Mouse (Mus musculus) heart, postnatal 0 days (tissue): ENCODE results near the gene Ky. TPM values are rescaled to one million over a fixed set of nuclear protein-coding genes. Genes with fewer than 3 reads are reported as not detected.

Experiments used
- ATAC-seq: fragments of 200-750 bp; cut with Nextera tagmentation; 2 replicates; pipeline ENCODE4 v1.8.0; 2017; ENCODE audit warnings: low read depth, moderate number of reproducible peaks, moderate library complexity; ENCODE audit not compliant: insufficient read depth
- DNase-seq: peaks from one replicate; pipeline ENCODE4 v3.0.0-alpha.2; 2016; ENCODE audit warnings: low spot score
- H3K27ac ChIP-seq: fragments of 300-500 bp; sonication (generic); 2 replicates; pipeline ENCODE4 v1.5.1; 2014; ENCODE audit warnings: low read depth, mild to moderate bottlenecking
- H3K27me3 ChIP-seq: fragments of 300-500 bp; sonication (generic); 2 replicates; pipeline ENCODE4 v1.6.1; 2014; ENCODE audit warnings: low read length, mixed read lengths; ENCODE audit not compliant: control insufficient read depth, insufficient read depth
- H3K36me3 ChIP-seq: fragments of 300-500 bp; sonication (generic); replicated peaks from 2 replicates; pipeline ENCODE4 v1.6.1; 2014; ENCODE audit warnings: low read length, mixed read lengths; ENCODE audit not compliant: control insufficient read depth, insufficient read depth
- H3K4me1 ChIP-seq: fragments of 300-500 bp; sonication (generic); 2 replicates; pipeline ENCODE4 v1.6.1; 2014; ENCODE audit warnings: antibody characterized with exemption; ENCODE audit not compliant: control insufficient read depth, insufficient read depth
- H3K4me2 ChIP-seq: fragments of 300-500 bp; sonication (generic); 2 replicates; pipeline ENCODE4 v1.6.1; 2014; ENCODE audit warnings: low read depth, mild to moderate bottlenecking, low read length, moderate library complexity
- H3K4me3 ChIP-seq: fragments of 300-500 bp; sonication (generic); 2 replicates; pipeline ENCODE4 v1.5.1; 2014; ENCODE audit warnings: low read depth, low read length
- H3K9ac ChIP-seq: fragments of 300-500 bp; sonication (generic); replicated peaks from 2 replicates; pipeline ENCODE4 v1.6.1; 2014; ENCODE audit warnings: low read depth, low read length, mixed read lengths
- H3K9me3 ChIP-seq: fragments of 300-500 bp; sonication (generic); replicated peaks from 2 replicates; pipeline ENCODE4 v1.6.1; 2016; ENCODE audit warnings: low read length; ENCODE audit not compliant: control insufficient read depth
- CTCF ChIP-seq: IDR thresholded peaks from 2 replicates; pipeline ENCODE4 v1.5.1; 2016; ENCODE audit warnings: antibody characterized with exemption, control low read depth, low read depth
- EP300 ChIP-seq: IDR thresholded peaks from 2 replicates; pipeline ENCODE4 v1.6.1; 2016; ENCODE audit warnings: antibody characterized with exemption, low read depth
- WGBS: fragments of 180-500 bp; shearing (Covaris S2); extraction: QIAGEN DNeasy Blood & Tissue Kit; methylation state at CpG from one replicate; pipeline ENCODE4 v1.1.7; 2014; 5-methylcytosine and 5-hydroxymethylcytosine counted together
- polyA plus RNA-seq: library from polyadenylated mRNA; unstranded; fragments of >200 nt; fragmentation: Nextera tagmentation; extraction: Ambion mirVana; gene quantifications from 2 replicates; pipeline ENCODE4 v1.2.1, GENCODE M21; 2015
- total RNA-seq: library from RNA; depleted of rRNA; stranded (reverse); fragments of >200 nt; gene quantifications from 2 replicates; pipeline ENCODE4 v1.2.3, GENCODE M21; 2014; ENCODE audit warnings: low replicate concordance

Ky gene
- total and polyA plus RNA-seq, 2 experiments from 2014 or later = 2.1 to 22.1 TPM

- ATAC-seq (no peak), DNase-seq (no peak)
- Histone ChIP-seq H3K4me3 (no peak overlapping the region), H3K27me3 (no peaks in the 10 kb centered on the region), H3K4me1 (no peaks in the 10 kb centered on the region), H3K4me2 (no peak overlapping the region), H3K36me3 (no peaks in the 10 kb centered on the region), H3K9ac (no peak overlapping the region), H3K27ac (no peak overlapping the region), H3K9me3 (no peaks in the 10 kb centered on the region)
- TF ChIP-seq EP300 (no peak), CTCF (no peak)
- WGBS = 66% methylated on average over 6 of the region's 6 CpGs
Measured at GRCm38 (mm10) chr9:102477767-102478450, 27.6 kb upstream of the Ky start.

DNA sequence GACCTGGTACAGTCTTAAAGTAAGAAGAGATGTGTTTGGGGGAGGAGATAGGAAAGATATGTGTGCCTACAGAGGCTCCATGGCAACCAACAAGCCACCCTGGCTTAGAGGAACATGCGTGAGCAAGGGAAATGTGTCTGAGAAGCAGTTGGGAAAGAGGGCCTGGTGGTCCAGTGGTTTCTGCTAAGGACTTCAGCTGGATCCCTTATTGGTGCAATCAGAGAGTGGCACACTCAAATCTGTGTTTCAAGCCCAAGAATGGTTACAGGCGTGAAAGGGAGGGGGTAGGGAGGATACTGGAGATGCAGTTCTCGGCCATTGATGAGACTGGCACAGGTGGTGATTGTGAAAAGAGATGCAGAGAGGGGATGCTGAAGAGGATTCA is 27.1 kb upstream of the Ky start:
- Histone ChIP-seq H3K4me1 (no peaks in the 10 kb centered on the region), H3K4me2 (no peak overlapping the region), H3K9ac (no peak overlapping the region), H3K27me3 (no peaks in the 10 kb centered on the region), H3K36me3 (no peaks in the 10 kb centered on the region), H3K4me3 (no peak overlapping the region), H3K27ac (no peak overlapping the region), H3K9me3 (no peaks in the 10 kb centered on the region)
- ATAC-seq (no peak), DNase-seq (no peak)
- WGBS = 77% methylated on average over 3 of the region's 3 CpGs
- TF ChIP-seq EP300 (no peak), CTCF (no peak)

DNA sequence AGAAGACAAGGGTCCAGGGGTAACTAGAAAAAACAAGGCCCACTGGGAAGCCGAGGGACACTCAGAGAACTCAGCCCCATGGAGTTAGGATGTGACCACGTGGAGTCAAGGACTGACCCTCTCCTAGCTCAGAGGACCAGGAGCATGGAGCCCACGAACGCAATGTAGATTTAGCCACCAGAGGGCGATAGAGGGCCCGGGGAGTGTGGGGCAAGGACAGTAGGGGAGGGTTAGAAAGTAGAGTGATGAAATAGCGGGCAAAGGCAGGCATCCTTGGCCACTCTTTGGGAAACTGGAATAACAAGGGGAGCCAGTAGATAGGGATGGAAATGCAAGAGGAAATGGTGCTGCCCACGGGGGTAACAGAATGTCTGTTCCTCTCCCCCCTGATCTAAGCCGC is 26.5 kb upstream of the Ky start:
- no peaks in the 10 kb centered on the region for H3K36me3 ChIP-seq
- peak; percentile 71 for TF ChIP-seq CTCF
- no peak for TF ChIP-seq EP300

GRCm38 (mm10) chr9:102492031-102492795 is 13.3 kb upstream of the Ky start:
- Histone ChIP-seq H3K9me3 (no peaks in the 10 kb centered on the region), H3K27ac (no peak overlapping the region)

More for the DNA sequence above, 26.5 kb upstream of the Ky start:
- H3K27ac ChIP-seq = no peak overlapping the region
- H3K4me2 ChIP-seq = no peak overlapping the region
- no peak overlapping the region for H3K9ac ChIP-seq
- H3K27me3 ChIP-seq = no peaks in the 10 kb centered on the region
- no peak for DNase-seq
- no peak for ATAC-seq
- H3K4me3 ChIP-seq = no peak overlapping the region
- H3K4me1 ChIP-seq = no peaks in the 10 kb centered on the region
- no peaks in the 10 kb centered on the region for H3K9me3 ChIP-seq
- 39% methylated on average over 9 of the region's 9 CpGs for WGBS

GRCm38 (mm10) chr9:102493044-102493443 is 12.5 kb upstream of the Ky start:
- Histone ChIP-seq H3K4me2 (no peak overlapping the region), H3K27me3 (no peaks in the 10 kb centered on the region), H3K9me3 (no peaks in the 10 kb centered on the region), H3K9ac (no peak overlapping the region), H3K4me3 (no peak overlapping the region), H3K4me1 (peaks cover 11% of the 10 kb centered on the region), H3K36me3 (no peaks in the 10 kb centered on the region), H3K27ac (no peak overlapping the region)
- no peak for ATAC-seq
- WGBS = 36% methylated on average over 4 of the region's 4 CpGs
- TF ChIP-seq CTCF = no peak
- no peak for TF ChIP-seq EP300
- DNase-seq = no peak

More at GRCm38 (mm10) chr9:102492031-102492795, 13.3 kb upstream of the Ky start:
- ATAC-seq (peak; percentile 18; the same call in 1 of the 2 replicates), DNase-seq (no peak)
- WGBS = 33% methylated on average over 12 of the region's 12 CpGs
- no peaks in the 10 kb centered on the region for H3K27me3 ChIP-seq
- H3K36me3 ChIP-seq = no peaks in the 10 kb centered on the region
- H3K9ac ChIP-seq = no peak overlapping the region
- no peak overlapping the region for H3K4me2 ChIP-seq
- H3K4me3 ChIP-seq = no peak overlapping the region
- peaks cover 2% of the 10 kb centered on the region; the same call in 1 of the 2 replicates for H3K4me1 ChIP-seq
- TF ChIP-seq CTCF = peak; percentile 44
- no peak for TF ChIP-seq EP300
